ENCODE assay signal across 22 mouse cellular contexts in genomic region chr5:75471010-75471409, GRCm38 (mm10).
"Had no signal": no experiment of that assay in that cellular context is flagged by ENCODE, and none has a peak within 500 bp of the region (broad histone marks: within the 10 kb centered on the region; RNA-seq: fewer than 3 reads in every experiment).

No protein-coding gene starts in this region.

- DNase-seq: kidney, adult 18-20 months; kidney, adult 9 months; kidney, postnatal 14 days; layer of hippocampus, adult 9-11 months; liver; lung, embryonic 14.5 days; retina, postnatal 1 day; thymus, adult 2 months; thymus, postnatal 14 days; thymus, postnatal 4 days had no signal

- H3K27me3 ChIP-seq: limb, embryonic 13.5 days; liver, embryonic 12.5 days; liver, embryonic 15.5 days; neural tube, embryonic 13.5 days had no signal

- ATAC-seq: intestine, embryonic 16.5 days; liver, embryonic 12.5 days; midbrain, embryonic 13.5 days; midbrain, embryonic 16.5 days had no signal

- H3K4me3 ChIP-seq: layer of hippocampus, adult 2 months; limb, embryonic 10.5 days; limb, embryonic 13.5 days; liver, embryonic 12.5 days; liver, embryonic 15.5 days; megakaryocyte, embryonic 14.5 days; midbrain, embryonic 10.5 days; midbrain, embryonic 13.5 days; myocyte; neural tube, embryonic 13.5 days had no signal

- H3K9me3 ChIP-seq: limb, embryonic 10.5 days; limb, embryonic 13.5 days; liver, embryonic 12.5 days; liver, embryonic 15.5 days; midbrain, embryonic 10.5 days; midbrain, embryonic 13.5 days; neural tube, embryonic 13.5 days had no signal

- H3K36me3 ChIP-seq: limb, embryonic 10.5 days; limb, embryonic 13.5 days; liver, embryonic 12.5 days; liver, embryonic 15.5 days; midbrain, embryonic 10.5 days; midbrain, embryonic 13.5 days; neural tube, embryonic 13.5 days had no signal

- H3K4me2 ChIP-seq: limb, embryonic 13.5 days; liver, embryonic 12.5 days; liver, embryonic 15.5 days; lung, embryonic 14.5 days; midbrain, embryonic 13.5 days; neural tube, embryonic 13.5 days had no signal

- H3K4me1 ChIP-seq: limb, embryonic 10.5 days; midbrain, embryonic 13.5 days had no signal

- H3K9ac ChIP-seq: limb, embryonic 13.5 days; liver, embryonic 12.5 days; liver, embryonic 15.5 days; lung, embryonic 14.5 days; midbrain, embryonic 13.5 days; neural tube, embryonic 13.5 days had no signal

- H3K27ac ChIP-seq: layer of hippocampus, adult 2 months; limb, embryonic 10.5 days; limb, embryonic 13.5 days; liver, embryonic 12.5 days; liver, embryonic 15.5 days; midbrain, embryonic 10.5 days; midbrain, embryonic 13.5 days; neural tube, embryonic 13.5 days had no signal
